Mouse (Mus musculus): ENCODE measurements around the gene Mrps7. TPM values are rescaled to one million over a fixed set of nuclear protein-coding genes. Genes with fewer than 3 reads are reported as not detected.

Gene Mrps7
- polyA plus RNA-seq, 1 experiment from 2014 or later = 90.4 TPM

- no peaks in the 10 kb centered on the region for H3K9me3 ChIP-seq (replicated peaks)
- peaks cover 75% of the 10 kb centered on the region for H3K36me3 ChIP-seq
- no peak overlapping the region for H3K4me2 ChIP-seq
- H3K9ac ChIP-seq = no peak overlapping the region
- H3K27me3 ChIP-seq (replicated peaks) = no peaks in the 10 kb centered on the region
- no peak overlapping the region for H3K4me3 ChIP-seq
- ATAC-seq (ENCODE audit: insufficient number of reproducible peaks, low FRiP score) = no peak
- H3K27ac ChIP-seq (ENCODE audit: poor library complexity, severe bottlenecking) = no peak overlapping the region
- 92% methylated on average over 2 of the region's 2 CpGs for WGBS
- peaks cover 33% of the 10 kb centered on the region for H3K4me1 ChIP-seq (replicated peaks)
Observed at GRCm38 (mm10) chr11:115618001-115618400, 14.3 kb downstream of the Mrps7 start.

GRCm38 (mm10) chr11:115618732-115619516 lies 15.2 kb downstream of the Mrps7 start:
- Histone ChIP-seq H3K36me3 (peaks cover 84% of the 10 kb centered on the region), H3K4me3 (no peak overlapping the region), H3K27me3 (replicated peaks) (no peaks in the 10 kb centered on the region), H3K4me1 (replicated peaks) (peaks cover 26% of the 10 kb centered on the region), H3K27ac (ENCODE audit: poor library complexity, severe bottlenecking) (no peak overlapping the region), H3K4me2 (no peak overlapping the region), H3K9ac (no peak overlapping the region), H3K9me3 (replicated peaks) (no peaks in the 10 kb centered on the region)
- 89% methylated on average over 16 of the region's 16 CpGs for WGBS
- ATAC-seq (ENCODE audit: insufficient number of reproducible peaks, low FRiP score) = no peak

- peaks cover 16% of the 10 kb centered on the region for H3K4me1 ChIP-seq (replicated peaks)
- H3K9ac ChIP-seq = no peak overlapping the region
- H3K27ac ChIP-seq (ENCODE audit: poor library complexity, severe bottlenecking) = no peak overlapping the region
- no peak overlapping the region for H3K4me2 ChIP-seq
- no peaks in the 10 kb centered on the region for H3K9me3 ChIP-seq (replicated peaks)
- ATAC-seq (ENCODE audit: insufficient number of reproducible peaks, low FRiP score) = no peak
- WGBS = 91% methylated on average over 7 of the region's 7 CpGs
- peaks cover 81% of the 10 kb centered on the region for H3K36me3 ChIP-seq
- no peaks in the 10 kb centered on the region for H3K27me3 ChIP-seq (replicated peaks)
- no peak overlapping the region for H3K4me3 ChIP-seq
Observed at GRCm38 (mm10) chr11:115619949-115620348, 16.2 kb downstream of the Mrps7 start.

- H3K4me1 ChIP-seq (replicated peaks) = peaks cover 14% of the 10 kb centered on the region
- WGBS = 77% methylated on average over 9 of the region's 9 CpGs
- peaks cover 53% of the 10 kb centered on the region for H3K36me3 ChIP-seq
- no peaks in the 10 kb centered on the region for H3K9me3 ChIP-seq (replicated peaks)
- H3K27ac ChIP-seq (ENCODE audit: poor library complexity, severe bottlenecking) = no peak overlapping the region
- H3K27me3 ChIP-seq (replicated peaks) = no peaks in the 10 kb centered on the region
- ATAC-seq (ENCODE audit: insufficient number of reproducible peaks, low FRiP score) = no peak
- no peak overlapping the region for H3K4me3 ChIP-seq
- H3K4me2 ChIP-seq = no peak overlapping the region
- H3K9ac ChIP-seq = no peak overlapping the region
Observed at GRCm38 (mm10) chr11:115623487-115624070, 19.9 kb downstream of the Mrps7 start.

- no peak overlapping the region for H3K4me3 ChIP-seq
- no peak overlapping the region for H3K27ac ChIP-seq (ENCODE audit: poor library complexity, severe bottlenecking)
- H3K4me2 ChIP-seq = no peak overlapping the region
- no peak overlapping the region for H3K9ac ChIP-seq
- peaks cover 32% of the 10 kb centered on the region for H3K36me3 ChIP-seq
- 81% methylated on average over 9 of the region's 9 CpGs for WGBS
- no peak for ATAC-seq (ENCODE audit: insufficient number of reproducible peaks, low FRiP score)
- H3K4me1 ChIP-seq (replicated peaks) = peaks cover 14% of the 10 kb centered on the region
- H3K9me3 ChIP-seq (replicated peaks) = no peaks in the 10 kb centered on the region
- H3K27me3 ChIP-seq (replicated peaks) = no peaks in the 10 kb centered on the region
Observed at GRCm38 (mm10) chr11:115625877-115626276, 22.2 kb downstream of the Mrps7 start.

GRCm38 (mm10) chr11:115626824-115627616 lies 23.3 kb downstream of the Mrps7 start:
- no peaks in the 10 kb centered on the region for H3K9me3 ChIP-seq (replicated peaks)
- no peak for ATAC-seq (ENCODE audit: insufficient number of reproducible peaks, low FRiP score)
- H3K27me3 ChIP-seq (replicated peaks) = no peaks in the 10 kb centered on the region
- H3K4me3 ChIP-seq = peak overlapping the region; percentile 79
- peak overlapping the region; percentile 93 for H3K4me2 ChIP-seq
- H3K9ac ChIP-seq = peak overlapping the region; percentile 83
- WGBS = 49% methylated on average over 11 of the region's 11 CpGs
- H3K27ac ChIP-seq (ENCODE audit: poor library complexity, severe bottlenecking) = no peak overlapping the region; the same call in 1 of the 2 replicates
- H3K36me3 ChIP-seq = peaks cover 23% of the 10 kb centered on the region
- H3K4me1 ChIP-seq (replicated peaks) = peaks cover 14% of the 10 kb centered on the region

- ATAC-seq (ENCODE audit: insufficient number of reproducible peaks, low FRiP score) = peak; percentile 99
- H3K4me1 ChIP-seq (replicated peaks) = peaks cover 14% of the 10 kb centered on the region
- H3K9me3 ChIP-seq (replicated peaks) = no peaks in the 10 kb centered on the region
- H3K36me3 ChIP-seq = peaks cover 15% of the 10 kb centered on the region
- H3K4me3 ChIP-seq = peak within 1 kb of the TSS; percentile 79
- H3K27ac ChIP-seq (ENCODE audit: poor library complexity, severe bottlenecking) = peak within 1 kb of the TSS; percentile 69
- WGBS = under 1% methylated on average over 47 of the region's 47 CpGs
- no peaks in the 10 kb centered on the region for H3K27me3 ChIP-seq (replicated peaks)
- H3K9ac ChIP-seq = peak within 1 kb of the TSS; percentile 83
- H3K4me2 ChIP-seq = peak within 1 kb of the TSS; percentile 93
Observed at GRCm38 (mm10) chr11:115627705-115628464, 24.2 kb downstream of the Mrps7 start, which contains the start of gene Slc25a19. Slc25a19 (minus strand) TSS chr11:115628295.

- Histone ChIP-seq H3K4me3 (peak overlapping the region; percentile 79), H3K4me2 (peak overlapping the region; percentile 93), H3K27ac (ENCODE audit: poor library complexity, severe bottlenecking) (no peak overlapping the region), H3K36me3 (peaks cover 8% of the 10 kb centered on the region), H3K9ac (peak overlapping the region; percentile 33; the same call in 1 of the 2 replicates), H3K27me3 (replicated peaks) (no peaks in the 10 kb centered on the region), H3K9me3 (replicated peaks) (no peaks in the 10 kb centered on the region), H3K4me1 (replicated peaks) (peaks cover 14% of the 10 kb centered on the region)
- WGBS = 53% methylated on average over 13 of the region's 13 CpGs
- peak; percentile 0; the same call in 1 of the 2 replicates for ATAC-seq (ENCODE audit: insufficient number of reproducible peaks, low FRiP score)
Observed at GRCm38 (mm10) chr11:115628465-115629101, 24.9 kb downstream of the Mrps7 start.

GRCm38 (mm10) chr11:115629734-115630531 lies 26.2 kb downstream of the Mrps7 start:
- H3K4me1 ChIP-seq (replicated peaks) = peaks cover 14% of the 10 kb centered on the region
- H3K4me2 ChIP-seq = no peak overlapping the region
- H3K4me3 ChIP-seq = no peak overlapping the region
- no peaks in the 10 kb centered on the region for H3K27me3 ChIP-seq (replicated peaks)
- no peaks in the 10 kb centered on the region for H3K9me3 ChIP-seq (replicated peaks)
- 86% methylated on average over 13 of the region's 13 CpGs for whole genome bisulfite sequencing
- no peak overlapping the region for H3K9ac ChIP-seq
- H3K36me3 ChIP-seq = no peaks in the 10 kb centered on the region; the same call in none of the 2 replicates
- no peak for ATAC-seq (ENCODE audit: insufficient number of reproducible peaks, low FRiP score)
- H3K27ac ChIP-seq (ENCODE audit: poor library complexity, severe bottlenecking) = no peak overlapping the region

All from heart, embryonic 12.5 days (tissue).